Mouse (Mus musculus): ENCODE results near the gene Iqgap2.

Iqgap2 gene

DNA sequence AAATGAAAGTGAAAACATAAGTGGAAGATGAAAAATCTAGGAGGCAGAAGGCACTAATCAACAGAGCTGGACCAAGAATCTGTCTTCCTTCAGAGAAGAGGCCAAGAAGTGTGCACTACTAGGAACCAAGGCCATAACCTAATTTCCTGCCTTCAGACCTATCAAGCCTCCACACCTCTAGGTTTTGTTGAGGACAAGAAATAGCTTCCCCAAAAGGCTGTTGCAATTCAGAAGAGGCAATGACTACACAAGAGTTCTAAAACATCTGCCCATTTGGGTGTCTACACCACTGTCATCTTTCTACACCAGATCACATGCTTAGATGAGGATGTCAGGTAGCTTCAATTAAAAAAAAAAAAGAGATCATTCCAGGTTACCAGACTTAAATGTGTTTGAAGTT, 179.7 kb downstream of the Iqgap2 start:
- DNase-seq = no peak

DNA sequence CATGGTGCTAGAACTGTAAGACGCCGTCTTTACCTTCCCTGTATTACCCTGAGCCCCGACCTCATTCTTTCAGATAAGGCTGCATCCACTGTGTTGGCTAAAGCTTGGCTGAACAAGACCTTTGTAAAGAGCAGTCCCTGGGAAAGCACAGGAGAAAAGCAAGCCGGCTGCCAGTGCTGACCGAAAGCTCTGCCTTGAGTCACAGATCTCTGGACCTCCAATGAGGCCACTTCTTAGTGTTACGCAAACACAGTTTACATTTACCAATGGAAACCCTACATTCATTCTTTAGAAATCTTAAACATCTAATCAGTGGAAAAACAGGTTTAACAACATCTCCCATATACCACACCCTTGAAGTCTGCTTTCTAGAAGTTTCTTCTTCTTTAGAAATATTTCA, 186.1 kb downstream of the Iqgap2 start:
- DNase-seq = no peak

- no peak for DNase-seq
These were observed 188.3 kb downstream of the Iqgap2 start for GRCm38 (mm10) chr13:95703376-95703775.

DNA sequence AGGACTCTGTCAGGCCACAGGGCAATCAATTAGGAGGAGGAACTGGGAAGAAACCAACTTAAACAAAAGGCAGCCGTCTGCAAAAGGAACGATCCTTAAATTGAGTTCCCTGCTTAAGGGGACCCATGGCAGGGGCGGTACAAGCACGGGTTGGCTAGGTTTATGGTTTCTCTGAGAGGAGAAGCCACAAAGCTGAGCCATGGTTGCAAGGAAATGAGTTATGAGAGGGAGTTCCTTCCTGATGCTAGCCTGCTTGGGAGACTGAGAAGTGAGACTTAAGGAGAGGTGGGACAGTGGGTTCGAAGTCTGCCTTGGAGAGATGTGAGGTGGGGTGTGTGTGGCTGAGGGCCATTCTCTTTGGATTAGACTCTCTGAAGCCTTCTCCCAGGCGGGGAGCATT, 193.8 kb downstream of the Iqgap2 start:
- no peak for DNase-seq

DNA sequence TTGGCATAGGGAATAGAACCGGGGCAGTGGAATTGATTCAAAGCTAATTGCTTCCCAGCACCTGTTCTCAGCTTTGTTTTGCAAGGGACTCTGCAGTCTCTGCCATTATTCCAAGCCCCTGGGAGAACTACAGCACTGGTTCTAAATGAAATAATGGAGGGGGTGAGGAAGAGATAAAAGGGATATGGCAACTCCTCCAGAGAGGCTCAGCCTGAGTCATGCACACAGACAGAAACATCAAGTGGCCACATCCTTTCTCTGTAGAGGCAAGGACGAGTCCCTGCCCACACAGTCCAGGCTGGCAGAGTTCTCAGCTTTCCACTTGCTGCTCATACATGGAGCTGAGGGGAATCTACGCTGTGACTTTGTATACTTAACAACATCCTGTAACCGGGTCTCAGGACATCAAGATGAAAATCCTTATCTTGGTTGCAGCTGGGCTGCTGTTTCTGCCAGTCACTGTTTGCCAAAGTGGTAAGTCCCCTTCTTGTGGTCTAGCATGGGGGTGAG, 195.0 kb downstream of the Iqgap2 start, which contains the start of gene F2rl2:
F2rl2 (plus strand) TSS at position 200 of the 510 bp plus-strand sequence.
- DNase-seq = no peak

DNA sequence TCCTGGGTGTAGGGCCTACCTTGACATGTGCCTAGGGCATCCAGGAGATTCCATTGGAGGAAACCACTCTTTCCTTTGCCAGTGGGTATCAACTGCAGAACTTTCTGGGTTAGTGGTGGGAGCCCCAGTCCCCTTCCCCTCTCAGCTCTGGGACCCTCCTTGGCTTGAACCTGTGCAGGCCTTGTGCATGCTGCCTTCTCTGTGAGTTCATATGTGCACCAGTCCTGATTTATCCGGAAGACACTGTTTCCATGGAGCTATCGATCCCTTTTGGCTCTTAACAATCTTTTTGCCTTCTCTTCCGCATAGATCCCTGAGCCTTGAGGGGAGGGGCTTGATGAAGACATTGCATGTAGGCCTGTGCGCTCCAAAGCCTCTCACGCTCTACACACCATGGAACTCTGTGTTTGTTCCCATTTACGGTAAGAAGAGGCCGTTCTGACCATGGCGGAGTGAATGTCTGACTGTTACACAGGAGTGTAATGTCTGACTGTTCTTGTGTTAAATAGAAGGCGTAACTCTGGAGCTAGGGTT, 195.5 kb downstream of the Iqgap2 start:
- DNase-seq = no peak

DNA sequence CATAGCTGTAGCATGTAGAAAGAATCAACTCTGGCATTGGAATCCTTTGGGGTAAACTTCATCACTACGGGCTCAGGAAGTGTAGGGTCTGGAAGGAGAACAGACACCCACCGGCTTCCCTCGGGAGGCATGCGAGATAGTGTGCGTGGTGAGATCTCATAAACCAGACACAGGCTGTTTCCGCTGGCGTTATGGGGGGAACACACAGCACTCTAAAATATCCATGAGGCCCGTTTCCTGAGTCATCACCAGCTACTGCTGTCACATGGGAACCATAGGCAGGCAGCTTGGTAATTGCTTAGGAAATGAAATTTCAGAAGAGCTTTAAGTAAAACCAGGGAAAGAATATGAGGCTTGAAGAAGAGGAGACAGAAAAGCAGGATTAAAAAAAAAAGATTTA, 199.5 kb downstream of the Iqgap2 start:
- DNase-seq = no peak

DNA sequence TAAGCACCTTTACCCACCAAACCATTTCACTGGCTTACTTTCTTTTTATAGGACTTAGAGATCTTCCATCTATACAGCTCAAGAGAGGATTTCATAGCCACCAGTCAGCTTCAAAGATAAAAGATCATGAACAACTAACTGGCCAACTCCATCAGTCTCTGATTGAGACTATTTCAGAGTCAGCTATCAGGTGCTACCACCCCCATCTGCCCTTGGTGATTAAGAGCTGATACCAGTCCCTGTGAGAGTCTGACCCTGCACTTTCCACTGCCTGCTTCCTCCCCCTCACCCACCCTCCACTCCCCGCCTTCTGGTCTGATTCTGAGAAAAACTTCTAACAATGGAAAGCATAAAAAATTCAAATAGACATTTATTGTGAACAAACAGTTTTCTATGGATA, 203.1 kb downstream of the Iqgap2 start:
- no peak for DNase-seq

DNA sequence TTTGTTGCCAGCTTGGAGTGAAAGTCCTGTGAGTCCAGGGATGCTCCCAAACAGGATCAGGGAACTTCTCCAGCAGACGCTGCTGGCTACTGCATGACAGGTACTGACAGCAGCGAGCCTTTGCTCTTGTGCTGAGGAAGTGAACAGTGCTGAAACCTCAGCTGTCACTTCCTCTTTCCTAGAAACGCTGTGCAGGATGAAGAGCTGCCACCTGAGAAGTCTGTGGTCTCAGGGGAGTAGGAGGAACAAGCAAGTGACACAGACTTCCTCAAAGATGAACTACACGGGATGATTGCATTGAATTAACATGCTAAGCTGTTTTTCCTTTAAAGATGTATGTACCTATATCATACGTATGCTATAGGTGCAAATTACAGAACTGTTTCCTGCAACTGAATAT, 206.0 kb downstream of the Iqgap2 start:
- DNase-seq = no peak

- no peak for DNase-seq
These were observed 207.0 kb downstream of the Iqgap2 start for GRCm38 (mm10) chr13:95684656-95685244.

DNA sequence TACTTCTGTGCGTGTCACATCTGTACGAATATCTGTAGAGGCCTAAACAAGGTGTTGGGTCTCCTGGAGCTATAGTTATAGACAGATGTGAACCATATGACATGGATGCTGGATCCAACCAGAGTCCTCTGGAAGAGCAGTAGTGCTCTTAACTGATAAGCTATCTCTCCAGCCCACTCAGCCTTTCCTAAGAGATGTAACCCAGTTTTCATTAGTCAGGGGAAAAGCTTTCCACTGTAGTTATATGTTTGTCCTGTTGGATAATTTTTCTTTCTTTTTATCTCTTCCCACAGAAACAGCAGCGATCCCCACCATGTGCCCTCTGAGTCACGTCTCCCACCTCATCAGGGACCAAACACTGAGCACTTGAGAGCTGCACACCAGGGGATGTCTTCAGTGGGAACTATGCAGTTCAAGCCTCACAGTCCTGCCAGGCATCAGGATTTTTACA, 212.2 kb downstream of the Iqgap2 start:
- DNase-seq = no peak

- DNase-seq = no peak
These were observed 212.6 kb downstream of the Iqgap2 start for GRCm38 (mm10) chr13:95679078-95679477.

GRCm38 (mm10) chr13:95672372-95672771, 219.3 kb downstream of the Iqgap2 start:
- DNase-seq = no peak

- no peak for DNase-seq
These were observed 220.4 kb downstream of the Iqgap2 start for GRCm38 (mm10) chr13:95671108-95671897.

DNA sequence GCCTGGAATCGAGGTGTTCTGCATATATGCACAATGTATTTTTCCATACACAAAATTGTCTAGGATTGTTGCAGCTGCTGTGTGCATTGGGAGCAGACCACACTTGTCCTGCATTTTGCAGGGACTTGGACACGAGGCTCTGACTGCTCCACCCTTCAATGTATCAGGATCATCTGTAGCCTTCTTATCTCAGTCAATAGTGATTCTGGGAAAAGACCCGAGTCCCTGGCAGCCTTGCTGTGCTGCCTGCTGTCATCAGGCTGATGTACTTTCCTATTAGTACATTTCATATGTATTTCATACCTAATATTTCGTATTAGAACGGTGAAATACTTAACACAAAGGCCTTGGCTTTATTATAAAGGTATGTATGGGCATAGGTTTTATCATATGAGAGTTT, 221.2 kb downstream of the Iqgap2 start:
- no peak for DNase-seq

DNA sequence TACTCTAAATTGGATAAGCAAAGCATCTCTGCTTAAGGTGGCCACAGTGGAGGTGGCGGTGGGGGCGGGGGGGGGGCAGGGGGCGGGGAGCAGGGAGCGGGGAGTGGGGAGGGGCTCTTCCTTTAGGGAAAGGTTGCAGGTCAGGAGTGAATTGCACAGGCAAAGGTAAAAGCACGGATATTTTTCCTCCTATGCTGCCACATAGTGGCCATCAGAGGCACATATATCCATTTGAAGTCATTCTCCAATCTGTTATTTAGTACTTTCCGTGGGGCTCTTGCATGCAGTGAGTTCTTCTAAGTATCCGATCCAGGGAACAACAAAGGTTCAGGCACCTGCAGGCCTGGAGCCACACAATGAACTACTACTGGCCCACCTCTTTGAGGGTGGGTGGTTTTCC, 224.5 kb downstream of the Iqgap2 start:
- peak in 1 of 2 experiments; percentile 31 for DNase-seq

DNA sequence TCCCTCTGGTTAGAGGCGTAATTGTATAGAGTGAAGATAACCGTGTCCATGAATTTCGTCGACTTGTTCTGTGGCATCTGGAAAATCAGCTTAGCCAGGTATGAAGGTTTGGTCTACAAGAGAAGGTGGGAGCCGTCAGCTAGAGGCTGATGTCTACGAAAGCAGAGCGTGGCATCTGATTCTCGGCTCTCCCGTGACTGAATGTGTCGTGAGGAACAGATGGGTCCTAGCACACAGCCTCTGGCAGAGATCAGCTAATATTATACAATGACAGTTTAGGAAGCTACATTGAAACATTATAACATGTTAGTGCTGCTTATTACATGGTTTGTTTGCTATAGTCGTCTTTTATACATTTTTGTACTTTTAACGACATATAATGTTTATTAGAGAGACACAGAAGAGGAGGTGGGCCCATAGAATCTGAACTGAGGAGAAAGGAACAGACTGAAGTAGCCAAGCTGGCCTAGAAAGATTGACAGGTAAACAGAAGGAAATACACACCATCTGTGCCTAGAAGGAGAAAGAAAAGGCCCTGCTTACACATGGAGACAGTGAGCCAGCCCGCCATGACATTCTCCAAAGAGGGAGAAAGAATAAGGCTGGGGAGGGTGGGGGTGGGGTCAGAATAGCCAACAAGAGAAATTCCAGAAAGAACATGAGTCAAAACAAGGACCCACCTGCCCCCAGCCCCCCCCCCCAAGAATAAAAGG, 225.9 kb downstream of the Iqgap2 start:
- DNase-seq = no peak

DNA sequence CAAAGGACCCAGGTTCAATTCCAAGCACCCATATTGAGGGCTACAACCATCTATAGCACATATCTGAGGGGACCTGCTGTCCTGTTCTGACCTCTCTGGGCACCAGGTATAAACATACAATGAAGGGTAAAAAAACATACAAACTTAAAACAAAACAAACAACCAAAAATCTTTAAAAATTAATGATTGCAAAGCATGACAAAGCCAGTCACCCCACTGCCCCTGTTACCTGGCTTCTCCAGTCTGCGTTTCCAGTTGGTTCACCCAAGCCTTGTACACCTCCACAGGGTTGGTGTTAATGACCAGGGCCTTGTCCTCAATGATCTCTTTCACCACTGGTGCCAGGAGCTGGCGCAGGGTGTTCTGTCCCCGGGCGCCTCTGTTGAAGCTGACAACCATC, 227.9 kb downstream of the Iqgap2 start:
- DNase-seq = no peak

DNA sequence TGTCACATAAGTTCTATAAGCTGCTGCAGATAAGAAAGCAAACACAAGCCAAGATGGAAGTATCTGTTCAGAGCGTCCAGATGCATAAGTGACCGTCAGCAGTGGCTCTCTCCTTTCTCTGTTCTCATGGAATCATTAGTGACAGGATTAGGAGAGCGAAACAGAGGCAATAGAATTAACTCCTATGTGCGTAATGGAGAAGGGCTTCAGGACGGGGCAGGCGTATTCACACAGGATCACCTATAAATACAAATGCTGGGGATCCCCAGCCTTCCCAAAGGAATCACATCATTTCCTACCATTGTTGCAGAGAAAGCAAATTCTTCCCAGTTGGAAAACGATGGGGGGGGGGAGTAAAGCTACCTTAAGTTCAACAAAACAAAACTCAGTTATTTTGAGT, 232.3 kb downstream of the Iqgap2 start:
- DNase-seq = no peak

DNA sequence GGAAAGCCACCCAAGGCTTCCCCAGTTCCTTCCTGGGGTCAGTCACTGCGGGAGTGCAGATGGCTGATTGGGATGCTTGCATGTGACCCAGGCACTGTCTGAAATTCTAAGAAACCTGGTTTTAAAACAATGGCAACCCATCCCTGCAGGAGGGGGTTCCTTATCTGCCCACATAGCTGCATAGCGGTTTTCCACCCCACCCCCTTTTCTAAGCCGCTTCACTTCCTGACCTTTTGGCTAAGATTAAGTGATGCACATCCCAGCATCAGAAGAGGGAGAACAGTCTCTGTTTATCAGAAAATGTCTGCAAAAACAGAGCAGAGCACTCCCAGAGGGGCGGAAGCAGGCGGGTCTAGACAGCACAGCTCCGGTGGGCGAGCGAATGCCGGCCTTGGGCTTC, 234.6 kb downstream of the Iqgap2 start:
- DNase-seq = no peak

GRCm38 (mm10) chr13:95655284-95655683, 236.4 kb downstream of the Iqgap2 start:
- peak; percentile 58 to 85 for DNase-seq

GRCm38 (mm10) chr13:95653696-95654095, 238.0 kb downstream of the Iqgap2 start:
- DNase-seq = no peak

All from kidney, postnatal 25 days (tissue).